Mouse (Mus musculus) stomach, postnatal 0 days (tissue): Measurements from ENCODE around the gene Snf8.

ENCODE experiments used
- CTCF ChIP-seq: IDR thresholded peaks from 2 replicates; pipeline ENCODE4 v1.5.1; 2016; ENCODE audit warnings: antibody characterized with exemption, low read depth, mild to moderate bottlenecking, moderate library complexity
- EP300 ChIP-seq: optimal IDR thresholded peaks from 2 replicates; pipeline ENCODE3; 2016; ENCODE audit warnings: antibody characterized with exemption

DNA sequence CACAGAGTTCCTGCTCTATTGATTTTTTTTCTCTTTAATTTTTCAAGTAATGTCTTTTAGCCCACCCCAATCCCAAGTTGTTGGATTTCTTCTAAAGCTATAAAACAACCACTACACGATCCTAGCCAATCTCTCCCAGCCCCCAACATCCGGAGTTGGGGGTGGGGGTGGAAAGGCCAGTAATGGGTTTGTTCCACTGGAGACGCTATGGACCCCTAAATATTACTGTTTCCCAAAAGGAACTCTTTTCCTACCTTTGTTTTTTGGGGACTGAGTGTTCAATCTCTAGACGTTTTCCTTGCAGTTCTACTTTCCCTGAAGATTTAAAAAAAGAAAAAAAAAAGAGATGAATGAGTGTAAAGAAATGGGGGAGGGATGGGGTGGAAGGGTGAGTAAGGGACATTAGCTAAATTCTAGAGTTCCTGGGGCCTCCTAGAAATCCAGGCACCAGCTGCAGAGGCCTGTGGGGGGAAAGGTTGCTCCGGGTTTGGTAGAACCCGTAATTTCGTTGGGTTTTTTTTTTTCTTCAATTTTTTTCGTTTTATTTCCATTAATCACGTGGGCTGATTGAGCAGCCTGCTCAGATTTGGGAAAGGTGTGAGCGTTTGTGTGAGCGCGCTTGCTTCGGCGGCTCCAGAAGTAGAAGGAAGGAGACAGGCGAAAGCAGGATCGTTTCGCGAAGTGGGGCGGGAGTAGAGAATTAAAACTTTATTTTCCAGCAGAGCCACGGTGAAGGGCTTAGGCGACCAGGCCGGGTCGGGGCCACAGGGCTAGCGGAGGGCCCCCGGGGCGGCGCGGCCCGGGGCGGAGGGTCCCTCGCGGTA is 30.5 kb upstream of the Snf8 start:
- TF ChIP-seq CTCF = no peak
- TF ChIP-seq EP300 = no peak
